Mouse (Mus musculus) brain, embryonic 14.5 days (tissue): ENCODE data around the gene Vps13d.

Source experiments
- CTCF ChIP-seq: fragments of 200-500 bp; IDR thresholded peaks from 2 replicates; pipeline ENCODE4 v1.5.1; 2012; ENCODE audit warnings: inconsistent platforms, mild to moderate bottlenecking, moderate library complexity, borderline replicate concordance; ENCODE audit not compliant: insufficient read depth, insufficient read length; ENCODE audit errors: extremely low read depth
- POLR2A ChIP-seq: fragments of 200-500 bp; IDR thresholded peaks from 2 replicates; pipeline ENCODE4 v1.6.1; 2012; ENCODE audit warnings: mild to moderate bottlenecking, inconsistent platforms, borderline replicate concordance; ENCODE audit not compliant: poor library complexity, insufficient read depth, insufficient read length, severe bottlenecking; ENCODE audit errors: extremely low read depth

- TF ChIP-seq POLR2A: no peak
- TF ChIP-seq CTCF: no peak
Measured at GRCm38 (mm10) chr4:144996996-144997820, 197.6 kb downstream of the Vps13d start.
